Mouse (Mus musculus): ENCODE results near the gene AC129217.1. TPM values are rescaled to one million over a fixed set of nuclear protein-coding genes. Genes with fewer than 3 reads are reported as not detected.
"Not testable (repeated sequence)": the region's sequence is repeated elsewhere in the genome, so short reads cannot be mapped to it uniquely, and the experiment has no call there.

The AC129217.1 gene
- polyA plus RNA-seq, 1 experiment from 2014 or later, result not detected

GRCm38 (mm10) chr19:8831262-8831661, 1.7 kb downstream of the AC129217.1 start:
- H3K9me3 ChIP-seq (replicated peaks), result no peaks in the 10 kb centered on the region
- 85% methylated on average over 11 of the region's 11 CpGs for WGBS
- H3K4me2 ChIP-seq, result no peak overlapping the region
- H3K27ac ChIP-seq (ENCODE audit: poor library complexity, severe bottlenecking), result no peak overlapping the region
- peaks cover 86% of the 10 kb centered on the region for H3K36me3 ChIP-seq
- no peak for ATAC-seq (ENCODE audit: insufficient number of reproducible peaks, low FRiP score)
- no peaks in the 10 kb centered on the region for H3K27me3 ChIP-seq (replicated peaks)
- no peak overlapping the region for H3K9ac ChIP-seq
- H3K4me3 ChIP-seq, result no peak overlapping the region
- no peaks in the 10 kb centered on the region for H3K4me1 ChIP-seq (replicated peaks)

GRCm38 (mm10) chr19:8832971-8833370, 3.4 kb downstream of the AC129217.1 start:
- H3K27me3 ChIP-seq (replicated peaks), result no peaks in the 10 kb centered on the region
- WGBS, result 91% methylated on average over 4 of the region's 4 CpGs
- H3K9me3 ChIP-seq (replicated peaks), result no peaks in the 10 kb centered on the region
- no peak overlapping the region for H3K4me2 ChIP-seq
- H3K36me3 ChIP-seq, result peaks cover 69% of the 10 kb centered on the region
- no peak overlapping the region for H3K9ac ChIP-seq
- ATAC-seq (ENCODE audit: insufficient number of reproducible peaks, low FRiP score), result no peak
- no peak overlapping the region for H3K4me3 ChIP-seq
- H3K4me1 ChIP-seq (replicated peaks), result peaks cover 2% of the 10 kb centered on the region; the same call in 1 of the 2 replicates
- H3K27ac ChIP-seq (ENCODE audit: poor library complexity, severe bottlenecking), result no peak overlapping the region

GRCm38 (mm10) chr19:8836327-8836726, 6.8 kb downstream of the AC129217.1 start:
- H3K9ac ChIP-seq; H3K4me3 ChIP-seq; H3K9me3 ChIP-seq (replicated peaks); ATAC-seq (ENCODE audit: insufficient number of reproducible peaks, low FRiP score); H3K27me3 ChIP-seq (replicated peaks); H3K27ac ChIP-seq (ENCODE audit: poor library complexity, severe bottlenecking); H3K4me2 ChIP-seq: not testable (repeated sequence)
- Histone ChIP-seq H3K4me1 (replicated peaks) (peaks cover 30% of the 10 kb centered on the region), H3K36me3 (peaks cover 35% of the 10 kb centered on the region)
- WGBS, result 96% methylated on average over 10 of the region's 10 CpGs

- Histone ChIP-seq H3K4me1 (replicated peaks) (peaks cover 30% of the 10 kb centered on the region), H3K4me3 (peak within 1 kb of the TSS; percentile 60), H3K4me2 (peak within 1 kb of the TSS; percentile 72), H3K9ac (peak within 1 kb of the TSS; percentile 67), H3K27ac (ENCODE audit: poor library complexity, severe bottlenecking) (peak within 1 kb of the TSS; percentile 94), H3K36me3 (peaks cover 26% of the 10 kb centered on the region), H3K9me3 (replicated peaks) (no peaks in the 10 kb centered on the region), H3K27me3 (replicated peaks) (no peaks in the 10 kb centered on the region)
- peak; percentile 70 for ATAC-seq (ENCODE audit: insufficient number of reproducible peaks, low FRiP score)
- 2% methylated on average over 38 of the region's 38 CpGs for WGBS
Observed at GRCm38 (mm10) chr19:8837251-8837791, 7.7 kb downstream of the AC129217.1 start, which contains the start of gene Bscl2. Gene Bscl2 (plus strand): TSS chr19:8837467.

GRCm38 (mm10) chr19:8838041-8838730, 8.6 kb downstream of the AC129217.1 start:
- peak overlapping the region; percentile 72 for H3K4me2 ChIP-seq
- no peaks in the 10 kb centered on the region for H3K27me3 ChIP-seq (replicated peaks)
- WGBS, result 18% methylated on average over 15 of the region's 15 CpGs
- peaks cover 22% of the 10 kb centered on the region for H3K36me3 ChIP-seq
- H3K27ac ChIP-seq (ENCODE audit: poor library complexity, severe bottlenecking), result peak overlapping the region; percentile 94
- H3K9me3 ChIP-seq (replicated peaks), result no peaks in the 10 kb centered on the region
- peaks cover 30% of the 10 kb centered on the region for H3K4me1 ChIP-seq (replicated peaks)
- 0 out of 2 replicates have a peak, but pooled peaks have one; percentile 13 for ATAC-seq (ENCODE audit: insufficient number of reproducible peaks, low FRiP score)
- peak overlapping the region; percentile 60 for H3K4me3 ChIP-seq
- H3K9ac ChIP-seq, result peak overlapping the region; percentile 67

- WGBS, result 49% methylated on average over 11 of the region's 11 CpGs
- no peak for ATAC-seq (ENCODE audit: insufficient number of reproducible peaks, low FRiP score)
- H3K27me3 ChIP-seq (replicated peaks), result no peaks in the 10 kb centered on the region
- H3K9me3 ChIP-seq (replicated peaks), result no peaks in the 10 kb centered on the region
- peak within 1 kb of the TSS; percentile 60 for H3K4me3 ChIP-seq
- H3K27ac ChIP-seq (ENCODE audit: poor library complexity, severe bottlenecking), result peak within 1 kb of the TSS; percentile 94
- H3K36me3 ChIP-seq, result peaks cover 14% of the 10 kb centered on the region
- peak within 1 kb of the TSS; percentile 82 for H3K4me2 ChIP-seq
- H3K9ac ChIP-seq, result peak within 1 kb of the TSS; percentile 80
- peaks cover 30% of the 10 kb centered on the region for H3K4me1 ChIP-seq (replicated peaks)
Observed at GRCm38 (mm10) chr19:8839103-8839907, 9.7 kb downstream of the AC129217.1 start, which contains the start of gene Gng3. Gene Gng3 (minus strand): TSS chr19:8839194.

GRCm38 (mm10) chr19:8839908-8840791, 10.6 kb downstream of the AC129217.1 start:
- Histone ChIP-seq H3K27ac (ENCODE audit: poor library complexity, severe bottlenecking) (no peak overlapping the region), H3K36me3 (0 out of 2 replicates have a peak, but pooled peaks cover 8% of the 10 kb centered on the region), H3K4me1 (replicated peaks) (peaks cover 30% of the 10 kb centered on the region), H3K9ac (peak overlapping the region; percentile 80), H3K9me3 (replicated peaks) (no peaks in the 10 kb centered on the region), H3K27me3 (replicated peaks) (no peaks in the 10 kb centered on the region), H3K4me2 (peak overlapping the region; percentile 82), H3K4me3 (peak overlapping the region; percentile 58)
- ATAC-seq (ENCODE audit: insufficient number of reproducible peaks, low FRiP score), result peak; percentile 76
- 21% methylated on average over 29 of the region's 29 CpGs for WGBS

GRCm38 (mm10) chr19:8841012-8841411, 11.4 kb downstream of the AC129217.1 start:
- H3K36me3 ChIP-seq, result peaks cover 14% of the 10 kb centered on the region
- WGBS, result 89% methylated on average over 7 of the region's 7 CpGs
- peak overlapping the region; percentile 58; the same call in 1 of the 2 replicates for H3K4me3 ChIP-seq
- no peaks in the 10 kb centered on the region for H3K27me3 ChIP-seq (replicated peaks)
- peak overlapping the region; percentile 82 for H3K4me2 ChIP-seq
- peaks cover 30% of the 10 kb centered on the region for H3K4me1 ChIP-seq (replicated peaks)
- no peaks in the 10 kb centered on the region for H3K9me3 ChIP-seq (replicated peaks)
- no peak for ATAC-seq (ENCODE audit: insufficient number of reproducible peaks, low FRiP score)
- no peak overlapping the region for H3K27ac ChIP-seq (ENCODE audit: poor library complexity, severe bottlenecking)
- H3K9ac ChIP-seq, result peak overlapping the region; percentile 80; the same call in 1 of the 2 replicates

- no peak overlapping the region for H3K4me2 ChIP-seq
- H3K27ac ChIP-seq (ENCODE audit: poor library complexity, severe bottlenecking), result no peak overlapping the region
- peaks cover 34% of the 10 kb centered on the region for H3K36me3 ChIP-seq
- H3K9me3 ChIP-seq (replicated peaks), result no peaks in the 10 kb centered on the region
- no peaks in the 10 kb centered on the region for H3K27me3 ChIP-seq (replicated peaks)
- peaks cover 28% of the 10 kb centered on the region for H3K4me1 ChIP-seq (replicated peaks)
- no peak overlapping the region for H3K9ac ChIP-seq
- no peak for ATAC-seq (ENCODE audit: insufficient number of reproducible peaks, low FRiP score)
- H3K4me3 ChIP-seq, result no peak overlapping the region
- 84% methylated on average over 6 of the region's 6 CpGs for WGBS
Observed at GRCm38 (mm10) chr19:8842961-8843360, 13.4 kb downstream of the AC129217.1 start.

- ATAC-seq (ENCODE audit: insufficient number of reproducible peaks, low FRiP score), result no peak
- Histone ChIP-seq H3K9ac (no peak overlapping the region), H3K27ac (ENCODE audit: poor library complexity, severe bottlenecking) (no peak overlapping the region), H3K4me3 (no peak overlapping the region), H3K9me3 (replicated peaks) (no peaks in the 10 kb centered on the region), H3K4me2 (no peak overlapping the region), H3K36me3 (peaks cover 41% of the 10 kb centered on the region), H3K4me1 (replicated peaks) (peaks cover 13% of the 10 kb centered on the region), H3K27me3 (replicated peaks) (no peaks in the 10 kb centered on the region)
- 61% methylated on average over 5 of the region's 5 CpGs for WGBS
Observed at GRCm38 (mm10) chr19:8844371-8845129, 15.0 kb downstream of the AC129217.1 start.

Data from heart, embryonic 12.5 days (tissue).